Mouse (Mus musculus) heart, postnatal 0 days (tissue): ENCODE data around the gene Creb5.

Experiments
- CTCF ChIP-seq: IDR thresholded peaks from 2 replicates; pipeline ENCODE4 v1.5.1; 2016; ENCODE audit warnings: antibody characterized with exemption, control low read depth, low read depth
- EP300 ChIP-seq: IDR thresholded peaks from 2 replicates; pipeline ENCODE4 v1.6.1; 2016; ENCODE audit warnings: antibody characterized with exemption, low read depth

DNA sequence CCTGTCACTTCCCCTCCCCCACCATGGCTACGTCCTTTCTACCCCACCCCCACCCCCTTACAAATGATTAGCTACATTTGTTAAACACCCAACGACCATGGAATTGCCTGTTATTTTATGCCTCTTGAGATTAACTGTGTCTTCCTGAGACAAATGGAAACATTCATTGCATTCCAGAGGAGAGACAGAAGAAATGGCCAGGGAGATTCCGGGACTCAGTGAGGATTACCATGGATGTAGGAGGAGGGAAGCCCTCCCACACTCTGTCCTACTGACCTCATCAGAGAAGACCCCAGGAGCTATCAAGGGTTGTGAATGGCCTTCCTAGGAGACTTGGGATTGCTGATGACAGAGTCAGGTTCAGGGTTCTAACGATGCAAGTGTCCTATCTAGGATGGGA, 446.9 kb downstream of the Creb5 start:
- no peak for TF ChIP-seq CTCF
- no peak for TF ChIP-seq EP300
